Mouse (Mus musculus) ES-Bruce4 (cell line): ENCODE results near the gene Slc26a10.

ENCODE experiments used
- CTCF ChIP-seq: IDR thresholded peaks from one replicate; pipeline ENCODE4 v1.8.1; 2011; ENCODE audit warnings: low read depth, low read length
- POLR2A ChIP-seq: IDR thresholded peaks from one replicate; pipeline ENCODE4 v1.8.1; 2011; ENCODE audit warnings: low read length; ENCODE audit not compliant: insufficient read depth

DNA sequence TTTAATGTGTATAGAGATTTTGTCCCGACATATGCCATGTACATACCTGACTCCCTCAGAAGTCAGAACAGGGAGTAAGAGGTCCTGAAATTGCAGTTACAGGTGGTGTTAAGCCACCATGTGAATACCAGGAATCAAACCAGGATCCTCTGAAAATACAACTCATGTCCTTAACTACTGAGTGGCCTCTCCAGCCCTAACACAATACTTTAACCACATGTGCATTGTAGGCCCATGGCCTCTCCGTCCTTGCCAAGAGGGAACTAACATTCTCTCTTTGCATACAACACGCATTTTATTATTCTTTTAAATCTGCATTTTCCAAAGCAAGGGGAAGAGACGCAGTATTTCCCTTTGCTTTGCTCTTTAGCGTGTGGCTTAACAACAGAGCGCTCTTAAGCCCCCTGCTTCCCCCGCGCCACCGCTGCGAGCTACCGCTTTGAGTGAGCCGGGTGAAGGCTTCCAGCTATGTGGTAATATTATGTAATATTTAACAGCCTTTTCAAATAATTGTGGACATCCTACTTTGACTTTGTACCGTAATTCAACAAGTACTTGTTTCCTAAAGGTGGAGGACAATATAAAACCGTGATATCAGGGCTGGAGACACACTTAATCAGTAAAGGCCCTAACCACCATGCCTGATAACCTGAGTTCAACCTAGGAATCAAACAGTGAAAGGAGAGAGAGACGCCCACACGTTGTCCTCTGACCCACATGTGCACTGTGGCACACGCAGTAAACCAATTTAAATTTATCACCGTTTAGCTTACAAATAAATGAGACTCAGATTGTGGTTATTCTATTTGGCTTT, 41.9 kb downstream of the Slc26a10 start:
- TF ChIP-seq CTCF (no peak), POLR2A (no peak)
